Mouse (Mus musculus) limb, embryonic 15.5 days (tissue): ENCODE data around the gene Kmo. TPM values are rescaled to one million over a fixed set of nuclear protein-coding genes. Genes with fewer than 3 reads are reported as not detected.

Experiments used
- ATAC-seq: fragments of 200-750 bp; cut with Nextera tagmentation; 2 replicates; pipeline ENCODE4 v1.8.0; 2017; ENCODE audit warnings: low read depth, moderate TSS enrichment; ENCODE audit not compliant: insufficient number of reproducible peaks, low FRiP score, low TSS enrichment
- H3K27ac ChIP-seq: fragments of 300-500 bp; sonication (generic); 2 replicates; pipeline ENCODE4 v1.5.1; 2015; ENCODE audit warnings: moderate library complexity, mild to moderate bottlenecking, inconsistent platforms
- H3K27me3 ChIP-seq: fragments of 300-500 bp; sonication (generic); 2 replicates; pipeline ENCODE4 v1.6.1; 2015; ENCODE audit warnings: inconsistent platforms
- H3K36me3 ChIP-seq: fragments of 300-500 bp; sonication (generic); 2 replicates; pipeline ENCODE4 v1.6.1; 2015; ENCODE audit warnings: inconsistent platforms
- H3K4me1 ChIP-seq: fragments of 300-500 bp; sonication (generic); 2 replicates; pipeline ENCODE4 v1.6.1; 2015; ENCODE audit warnings: inconsistent platforms
- H3K4me2 ChIP-seq: fragments of 300-500 bp; sonication (generic); 2 replicates; pipeline ENCODE4 v1.6.1; 2015; ENCODE audit warnings: mild to moderate bottlenecking, inconsistent platforms
- H3K4me3 ChIP-seq: fragments of 300-500 bp; sonication (generic); 2 replicates; pipeline ENCODE4 v1.5.1; 2015; ENCODE audit warnings: mild to moderate bottlenecking, inconsistent platforms
- H3K9ac ChIP-seq: fragments of 300-500 bp; sonication (generic); 2 replicates; pipeline ENCODE4 v1.6.1; 2015; ENCODE audit warnings: inconsistent platforms
- H3K9me3 ChIP-seq: fragments of 300-500 bp; sonication (generic); 2 replicates; pipeline ENCODE4 v1.6.1; 2016; ENCODE audit warnings: inconsistent platforms
- WGBS: fragments of 180-500 bp; shearing (Covaris S2); methylation state at CpG from one replicate; pipeline ENCODE4 v1.1.7; 2015; 5-methylcytosine and 5-hydroxymethylcytosine counted together
- polyA plus RNA-seq: library from polyadenylated mRNA; unstranded; fragments of >200 nt; fragmentation: Nextera tagmentation; extraction: Ambion mirVana; gene quantifications from 2 replicates; pipeline ENCODE4 v1.2.1, GENCODE M21; 2015

Kmo gene
- polyA plus RNA-seq, 1 experiment from 2014 or later, result 0.31 TPM

DNA sequence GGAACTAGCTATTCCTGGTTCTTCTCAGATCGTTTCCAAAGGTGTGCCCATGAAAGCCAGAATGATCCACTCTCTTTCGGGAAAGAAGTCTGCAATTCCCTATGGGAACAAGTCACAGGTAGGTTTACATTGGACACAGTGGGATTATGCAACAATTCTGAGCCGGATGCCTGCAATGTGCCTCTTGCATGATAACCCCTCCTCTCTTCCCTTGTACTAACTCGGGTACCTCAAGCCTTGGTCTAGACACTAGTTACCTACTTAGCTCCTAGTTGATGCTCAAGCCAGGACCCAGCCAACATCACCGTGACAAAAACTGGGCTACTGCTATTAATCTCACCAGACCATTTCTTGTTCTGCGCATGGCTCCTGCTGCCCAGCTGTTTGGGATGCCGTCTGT lies 18.9 kb downstream of the Kmo start:
- Histone ChIP-seq H3K4me3 (no peak overlapping the region), H3K9me3 (no peaks in the 10 kb centered on the region), H3K4me1 (no peaks in the 10 kb centered on the region), H3K27ac (no peak overlapping the region), H3K4me2 (no peak overlapping the region), H3K27me3 (no peaks in the 10 kb centered on the region), H3K9ac (no peak overlapping the region), H3K36me3 (no peaks in the 10 kb centered on the region)
- no peak for ATAC-seq
- 83% methylated on average over 7 of the region's 7 CpGs for WGBS

DNA sequence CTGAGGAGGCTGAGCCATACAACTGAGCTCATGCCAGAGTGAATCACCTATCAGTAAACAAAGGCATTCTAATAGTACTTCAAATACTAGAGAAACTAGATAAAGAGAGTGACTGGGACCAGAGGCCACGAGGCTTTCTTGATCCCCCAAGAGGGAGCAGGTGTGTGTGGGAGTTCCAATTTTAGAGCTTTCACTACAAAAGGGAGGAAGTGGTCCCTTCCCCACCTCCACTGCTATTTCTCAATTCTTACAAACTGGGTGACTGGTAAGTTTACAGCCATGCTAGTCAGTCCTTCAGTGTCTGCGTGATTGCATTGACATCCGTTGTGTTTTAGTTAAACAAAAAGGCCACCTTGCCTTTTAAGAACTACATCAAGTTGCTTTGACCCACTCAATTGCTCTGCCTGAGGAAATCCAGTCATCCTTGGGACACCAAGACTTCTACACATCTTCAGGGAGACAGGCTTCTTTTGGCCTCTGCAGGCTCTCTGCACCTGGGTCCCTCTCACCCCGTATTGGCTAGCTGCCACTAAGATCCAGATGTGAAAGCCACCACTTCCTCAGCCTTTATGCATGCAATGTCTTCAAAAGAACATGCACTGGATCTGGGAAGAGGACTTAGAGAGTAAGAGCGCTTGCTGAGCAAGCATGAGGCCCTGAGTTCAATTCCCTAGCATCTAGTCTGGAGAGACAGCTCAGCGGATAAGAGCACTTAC lies 20.4 kb downstream of the Kmo start:
- Histone ChIP-seq H3K4me2 (no peak overlapping the region), H3K27ac (no peak overlapping the region), H3K4me3 (no peak overlapping the region), H3K9me3 (no peaks in the 10 kb centered on the region), H3K4me1 (no peaks in the 10 kb centered on the region), H3K36me3 (no peaks in the 10 kb centered on the region), H3K9ac (no peak overlapping the region), H3K27me3 (no peaks in the 10 kb centered on the region)
- ATAC-seq, result no peak
- 77% methylated on average over 6 of the region's 6 CpGs for WGBS

DNA sequence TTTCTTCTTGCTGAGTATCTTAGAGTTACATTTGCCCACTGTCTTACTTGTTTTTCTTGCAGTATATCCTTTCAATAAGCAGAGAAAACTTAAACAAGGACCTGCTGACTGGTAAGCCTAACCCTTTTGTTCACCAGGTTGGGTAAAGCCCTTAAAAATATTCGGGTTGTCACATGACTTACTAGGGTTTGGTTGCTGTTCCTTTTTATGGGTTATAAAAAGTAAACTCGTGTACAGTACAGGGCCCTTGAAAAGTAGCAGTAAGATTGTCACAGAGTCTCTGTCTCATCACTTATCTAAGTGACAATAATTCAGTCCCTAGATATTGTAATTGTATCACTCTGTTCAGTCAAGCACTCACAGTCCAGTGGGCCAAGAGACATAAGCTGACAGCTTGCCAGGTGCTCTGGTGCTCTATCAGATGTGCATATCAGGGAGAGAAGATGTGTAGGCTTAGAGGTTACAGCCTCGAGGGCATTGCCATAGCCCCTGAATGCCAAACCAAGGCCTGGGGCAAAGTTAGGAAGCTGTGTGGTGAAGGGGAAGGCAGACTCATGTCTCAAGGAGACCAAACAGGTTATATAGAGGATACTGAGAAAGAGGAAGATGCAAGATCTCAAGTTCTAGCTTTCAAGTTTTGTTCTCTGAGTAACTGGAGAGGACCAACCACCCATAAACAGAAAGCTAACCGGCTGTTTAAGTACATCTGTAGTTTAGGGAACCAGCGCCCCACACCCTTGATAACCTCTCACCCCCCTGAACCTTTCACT lies 23.5 kb downstream of the Kmo start:
- Histone ChIP-seq H3K36me3 (no peaks in the 10 kb centered on the region), H3K27ac (no peak overlapping the region), H3K4me1 (no peaks in the 10 kb centered on the region), H3K4me2 (no peak overlapping the region), H3K9ac (no peak overlapping the region), H3K9me3 (no peaks in the 10 kb centered on the region), H3K27me3 (no peaks in the 10 kb centered on the region), H3K4me3 (no peak overlapping the region)
- no peak for ATAC-seq
- WGBS, result 54% methylated on average over 5 of the region's 5 CpGs

- Histone ChIP-seq H3K36me3 (no peaks in the 10 kb centered on the region), H3K4me3 (no peak overlapping the region), H3K4me1 (no peaks in the 10 kb centered on the region), H3K27ac (no peak overlapping the region), H3K9me3 (no peaks in the 10 kb centered on the region), H3K4me2 (no peak overlapping the region), H3K27me3 (no peaks in the 10 kb centered on the region), H3K9ac (no peak overlapping the region)
- no peak for ATAC-seq
- 37% methylated on average over 9 of the region's 9 CpGs for WGBS
Measured at GRCm38 (mm10) chr1:175646952-175647351, 26.8 kb downstream of the Kmo start.

- no peaks in the 10 kb centered on the region for H3K27me3 ChIP-seq
- H3K9me3 ChIP-seq, result no peaks in the 10 kb centered on the region
- H3K9ac ChIP-seq, result no peak overlapping the region
- no peak overlapping the region for H3K4me3 ChIP-seq
- no peaks in the 10 kb centered on the region for H3K36me3 ChIP-seq
- H3K27ac ChIP-seq, result no peak overlapping the region
- no peak overlapping the region for H3K4me2 ChIP-seq
- no peak for ATAC-seq
- WGBS, result 90% methylated on average over 4 of the region's 4 CpGs
- H3K4me1 ChIP-seq, result no peaks in the 10 kb centered on the region
Measured at GRCm38 (mm10) chr1:175648615-175649014, 28.4 kb downstream of the Kmo start.

DNA sequence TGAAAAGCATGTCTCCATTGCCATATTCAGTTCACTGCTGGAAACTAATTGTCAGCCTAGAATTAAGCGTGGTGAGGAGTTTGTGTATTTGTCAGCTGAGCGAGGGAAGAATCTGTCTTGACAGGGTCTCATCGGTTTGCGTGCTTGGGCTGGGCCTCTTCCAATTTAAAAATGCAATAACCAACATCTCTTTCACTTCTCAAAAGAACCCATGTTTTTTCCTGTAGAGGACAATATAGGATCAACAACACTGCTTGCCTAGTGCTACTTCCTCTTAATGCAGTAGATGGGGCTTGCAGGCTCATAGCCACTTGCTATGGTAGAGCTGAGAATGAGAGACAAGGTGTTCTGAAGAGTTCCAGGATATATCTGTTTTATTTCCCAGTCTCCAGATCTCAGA lies 39.7 kb downstream of the Kmo start:
- H3K4me2 ChIP-seq, result no peak overlapping the region
- H3K27ac ChIP-seq, result no peak overlapping the region
- H3K4me3 ChIP-seq, result no peak overlapping the region
- H3K36me3 ChIP-seq, result no peaks in the 10 kb centered on the region
- 90% methylated on average over 4 of the region's 4 CpGs for WGBS
- no peak overlapping the region for H3K9ac ChIP-seq
- no peaks in the 10 kb centered on the region for H3K4me1 ChIP-seq
- no peaks in the 10 kb centered on the region for H3K9me3 ChIP-seq
- H3K27me3 ChIP-seq, result no peaks in the 10 kb centered on the region
- no peak for ATAC-seq

- Histone ChIP-seq H3K9ac (no peak overlapping the region), H3K27ac (no peak overlapping the region), H3K4me2 (no peak overlapping the region), H3K9me3 (no peaks in the 10 kb centered on the region), H3K4me1 (no peaks in the 10 kb centered on the region), H3K27me3 (no peaks in the 10 kb centered on the region), H3K36me3 (no peaks in the 10 kb centered on the region), H3K4me3 (no peak overlapping the region)
- 74% methylated on average over 5 of the region's 5 CpGs for WGBS
- no peak for ATAC-seq
Measured at GRCm38 (mm10) chr1:175668666-175669405, 48.7 kb downstream of the Kmo start.

GRCm38 (mm10) chr1:175669456-175669855 lies 49.3 kb downstream of the Kmo start:
- H3K36me3 ChIP-seq, result no peaks in the 10 kb centered on the region
- H3K4me2 ChIP-seq, result no peak overlapping the region
- H3K4me3 ChIP-seq, result no peak overlapping the region
- 83% methylated on average over 3 of the region's 3 CpGs for WGBS
- no peak for ATAC-seq
- H3K27me3 ChIP-seq, result no peaks in the 10 kb centered on the region
- no peak overlapping the region for H3K9ac ChIP-seq
- H3K4me1 ChIP-seq, result no peaks in the 10 kb centered on the region
- H3K27ac ChIP-seq, result no peak overlapping the region
- H3K9me3 ChIP-seq, result no peaks in the 10 kb centered on the region

- H3K27ac ChIP-seq, result no peak overlapping the region
- H3K9me3 ChIP-seq, result no peaks in the 10 kb centered on the region
- ATAC-seq, result no peak
- H3K9ac ChIP-seq, result no peak overlapping the region
- H3K4me3 ChIP-seq, result no peak overlapping the region
- WGBS, result 67% methylated on average over 7 of the region's 7 CpGs
- H3K4me2 ChIP-seq, result no peak overlapping the region
- H3K4me1 ChIP-seq, result no peaks in the 10 kb centered on the region
- H3K36me3 ChIP-seq, result no peaks in the 10 kb centered on the region
- no peaks in the 10 kb centered on the region for H3K27me3 ChIP-seq
Measured at GRCm38 (mm10) chr1:175670042-175670441, 49.9 kb downstream of the Kmo start.

DNA sequence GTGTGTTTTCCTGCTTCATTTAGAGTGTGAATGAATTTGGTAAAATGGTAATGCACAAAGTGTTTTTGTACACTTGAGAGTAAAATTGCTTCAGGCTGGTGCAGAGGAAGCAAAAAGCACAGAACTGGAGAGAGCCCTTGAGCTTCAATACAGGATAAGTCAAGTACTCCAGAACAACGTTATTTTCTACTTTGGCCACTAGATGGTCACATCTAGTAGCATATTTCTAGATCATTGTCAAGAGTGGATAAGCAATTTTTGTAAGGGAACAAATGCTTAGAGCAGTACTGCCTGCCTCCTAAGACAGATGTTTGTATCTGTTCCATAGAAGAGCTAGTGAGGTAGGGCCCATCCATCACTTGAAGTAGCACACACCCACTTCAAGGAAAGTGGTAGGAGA lies 51.4 kb downstream of the Kmo start:
- 33% methylated on average over 1 of the region's 1 CpGs for WGBS
- ATAC-seq, result no peak
- H3K27me3 ChIP-seq, result no peaks in the 10 kb centered on the region
- no peak overlapping the region for H3K4me2 ChIP-seq
- H3K4me3 ChIP-seq, result no peak overlapping the region
- no peak overlapping the region for H3K9ac ChIP-seq
- no peaks in the 10 kb centered on the region for H3K9me3 ChIP-seq
- H3K27ac ChIP-seq, result no peak overlapping the region
- no peaks in the 10 kb centered on the region for H3K4me1 ChIP-seq
- H3K36me3 ChIP-seq, result no peaks in the 10 kb centered on the region

DNA sequence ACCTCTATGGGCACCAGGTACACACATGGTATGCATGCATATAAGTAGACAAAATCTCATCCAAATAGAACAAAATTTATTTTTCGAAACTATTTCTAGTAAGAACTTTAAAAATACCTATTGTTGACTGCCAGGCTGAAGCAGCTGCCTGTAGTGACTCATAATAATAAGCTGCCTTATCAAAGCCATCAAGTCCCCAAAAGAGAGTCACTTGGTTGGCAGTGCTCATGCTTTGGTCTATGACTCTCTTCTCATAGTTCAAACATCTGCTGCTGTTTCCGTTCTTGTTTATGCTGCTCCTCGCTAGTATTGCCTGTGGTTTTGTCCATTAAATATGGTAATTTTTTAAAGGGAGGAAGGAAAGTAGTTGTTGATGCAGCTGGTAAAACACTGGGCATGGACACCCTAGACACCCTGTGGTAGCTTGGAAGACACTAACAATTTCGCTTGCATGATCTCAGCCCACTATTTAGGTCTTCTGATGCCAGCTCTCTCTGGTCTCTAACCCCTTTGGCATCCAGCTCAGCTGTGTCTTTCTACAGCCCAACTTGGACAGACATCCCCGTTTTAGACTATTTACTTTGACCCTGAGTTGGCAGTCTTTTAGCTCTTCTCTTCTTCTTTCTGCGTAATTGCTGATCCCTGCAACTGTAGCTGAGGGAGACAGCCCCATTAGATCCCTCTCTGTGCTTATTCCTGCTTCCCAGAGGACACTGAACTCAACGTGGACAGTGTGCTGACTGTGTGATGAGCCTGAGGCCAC lies 53.6 kb downstream of the Kmo start:
- H3K4me1 ChIP-seq, result no peaks in the 10 kb centered on the region
- H3K4me3 ChIP-seq, result no peak overlapping the region
- no peak for ATAC-seq
- no peak overlapping the region for H3K9ac ChIP-seq
- 85% methylated on average over 7 of the region's 7 CpGs for WGBS
- H3K4me2 ChIP-seq, result no peak overlapping the region
- H3K27ac ChIP-seq, result no peak overlapping the region
- H3K36me3 ChIP-seq, result no peaks in the 10 kb centered on the region
- H3K27me3 ChIP-seq, result no peaks in the 10 kb centered on the region
- no peaks in the 10 kb centered on the region for H3K9me3 ChIP-seq
